Mouse (Mus musculus) testis, adult 2 months (tissue): ENCODE measurements around the gene Tmem214. TPM values are rescaled to one million over a fixed set of nuclear protein-coding genes. Genes with fewer than 3 reads are reported as not detected.
"Not testable (repeated sequence)": the region's sequence is repeated elsewhere in the genome, so short reads cannot be mapped to it uniquely, and the experiment has no call there.

Source experiments
- H3K27ac ChIP-seq: fragments of 200-500 bp; 2 replicates; pipeline ENCODE4 v1.5.1; 2012; ENCODE audit warnings: low read depth, low read length; ENCODE audit not compliant: control insufficient read depth, insufficient read depth
- H3K27me3 ChIP-seq: fragments of 200-500 bp; 2 replicates; pipeline ENCODE4 v1.6.1; 2012; ENCODE audit warnings: mild to moderate bottlenecking, low read length, moderate library complexity; ENCODE audit not compliant: control insufficient read depth, insufficient read depth
- H3K36me3 ChIP-seq: fragments of 200-500 bp; 2 replicates; pipeline ENCODE4 v1.6.1; 2012; ENCODE audit warnings: mild to moderate bottlenecking, low read length; ENCODE audit not compliant: control insufficient read depth, insufficient read depth
- H3K4me1 ChIP-seq: fragments of 200-500 bp; 2 replicates; pipeline ENCODE4 v1.6.1; 2012; ENCODE audit warnings: low read length; ENCODE audit not compliant: control insufficient read depth, insufficient read depth
- H3K4me3 ChIP-seq: fragments of 200-500 bp; 2 replicates; pipeline ENCODE4 v1.5.1; 2012; ENCODE audit warnings: low read depth, mild to moderate bottlenecking, low read length, moderate library complexity, mixed read lengths; ENCODE audit not compliant: control insufficient read depth
- CTCF ChIP-seq: fragments of 200-500 bp; IDR thresholded peaks from 2 replicates; pipeline ENCODE4 v1.5.1; 2012; ENCODE audit warnings: low read depth, mild to moderate bottlenecking, inconsistent platforms, low read length, moderate library complexity; ENCODE audit not compliant: control insufficient read depth, insufficient read depth, insufficient replicate concordance
- POLR2A ChIP-seq: fragments of 200-500 bp; IDR thresholded peaks from 2 replicates; pipeline ENCODE4 v1.6.1; 2012; ENCODE audit warnings: low read depth, mild to moderate bottlenecking, inconsistent platforms, low read length, moderate library complexity; ENCODE audit not compliant: control insufficient read depth
- polyA plus RNA-seq: library from polyadenylated mRNA; depleted of rRNA; stranded (reverse); fragments of >200 nt; gene quantifications from 2 replicates; pipeline ENCODE4 v1.2.3, GENCODE M21; 2012

The Tmem214 gene
- polyA plus RNA-seq, 1 experiment: 126 TPM

GRCm38 (mm10) chr5:30872574-30872973 lies 4.8 kb downstream of the Tmem214 start:
- no peaks in the 10 kb centered on the region; the same call in none of the 2 replicates for H3K36me3 ChIP-seq
- TF ChIP-seq POLR2A (no peak), CTCF (no peak)
- no peak overlapping the region for H3K4me3 ChIP-seq
- H3K27me3 ChIP-seq: no peaks in the 10 kb centered on the region
- H3K27ac ChIP-seq: no peak overlapping the region
- peaks cover 7% of the 10 kb centered on the region for H3K4me1 ChIP-seq

- TF ChIP-seq CTCF (no peak), POLR2A (no peak)
- H3K4me3 ChIP-seq: no peak overlapping the region
- H3K27ac ChIP-seq: no peak overlapping the region
- no peaks in the 10 kb centered on the region; the same call in none of the 2 replicates for H3K36me3 ChIP-seq
- H3K4me1 ChIP-seq: peaks cover under 1% of the 10 kb centered on the region
- H3K27me3 ChIP-seq: no peaks in the 10 kb centered on the region
These were observed 6.6 kb downstream of the Tmem214 start for GRCm38 (mm10) chr5:30874365-30874764.

DNA sequence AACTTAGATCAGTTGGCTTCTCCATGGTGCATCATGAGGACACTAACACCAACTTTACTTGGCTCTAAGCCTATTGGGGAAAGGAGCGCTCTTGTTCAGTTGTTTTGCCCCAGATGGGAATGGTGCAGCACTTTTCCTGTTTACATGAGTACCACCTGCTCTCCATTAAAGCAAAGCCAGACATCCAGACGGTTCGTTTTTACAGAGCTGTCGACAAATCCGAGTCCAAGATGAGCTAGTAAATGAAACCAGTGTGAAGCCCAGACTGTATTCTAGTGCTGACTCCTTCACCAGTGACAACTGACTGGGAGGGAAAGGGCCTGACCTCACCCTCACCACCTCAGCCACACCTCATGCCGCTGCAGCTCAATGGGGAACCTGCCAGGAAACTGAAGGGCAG lies 10.8 kb downstream of the Tmem214 start:
- no peaks in the 10 kb centered on the region for H3K4me1 ChIP-seq
- H3K36me3 ChIP-seq: no peaks in the 10 kb centered on the region; the same call in 1 of the 2 replicates
- H3K4me3 ChIP-seq: no peak overlapping the region
- no peaks in the 10 kb centered on the region for H3K27me3 ChIP-seq
- H3K27ac ChIP-seq: no peak overlapping the region
- no peak for TF ChIP-seq CTCF
- no peak for TF ChIP-seq POLR2A

DNA sequence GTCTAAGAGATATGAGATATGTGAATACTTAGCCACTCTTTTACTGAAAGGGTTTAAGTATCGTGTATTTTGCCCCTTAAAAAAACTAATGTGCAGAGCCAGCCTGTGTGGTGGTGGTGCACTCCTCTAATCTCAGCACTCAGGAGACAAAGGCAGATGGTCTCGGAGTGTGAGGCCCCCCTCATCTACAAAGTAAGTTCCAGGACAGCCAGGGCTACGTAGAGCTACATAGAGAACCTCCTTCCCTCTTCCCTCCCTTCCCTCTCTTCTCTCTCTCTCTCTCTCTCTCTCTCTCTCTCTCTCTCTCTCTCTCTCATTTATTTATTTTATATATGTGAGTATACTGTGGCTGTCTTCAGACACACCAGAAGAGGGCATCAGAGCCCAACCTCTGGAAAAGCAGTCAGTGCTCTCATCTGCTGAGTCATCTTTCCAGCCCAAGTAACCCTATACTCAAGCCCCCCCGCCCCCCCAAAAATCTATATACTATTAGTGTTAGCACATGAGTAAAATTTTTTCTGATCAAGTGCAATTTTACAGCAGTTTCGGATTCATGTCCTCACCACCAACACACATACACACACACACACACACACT lies 11.6 kb downstream of the Tmem214 start:
- Histone ChIP-seq H3K4me1 (no peaks in the 10 kb centered on the region), H3K27me3 (no peaks in the 10 kb centered on the region), H3K36me3 (no peaks in the 10 kb centered on the region; the same call in 1 of the 2 replicates), H3K4me3 (no peak overlapping the region), H3K27ac (no peak overlapping the region)
- TF ChIP-seq CTCF (no peak), POLR2A (no peak)

GRCm38 (mm10) chr5:30881839-30882238 lies 14.0 kb downstream of the Tmem214 start:
- H3K36me3 ChIP-seq, H3K27me3 ChIP-seq, H3K4me3 ChIP-seq: not testable (repeated sequence)

DNA sequence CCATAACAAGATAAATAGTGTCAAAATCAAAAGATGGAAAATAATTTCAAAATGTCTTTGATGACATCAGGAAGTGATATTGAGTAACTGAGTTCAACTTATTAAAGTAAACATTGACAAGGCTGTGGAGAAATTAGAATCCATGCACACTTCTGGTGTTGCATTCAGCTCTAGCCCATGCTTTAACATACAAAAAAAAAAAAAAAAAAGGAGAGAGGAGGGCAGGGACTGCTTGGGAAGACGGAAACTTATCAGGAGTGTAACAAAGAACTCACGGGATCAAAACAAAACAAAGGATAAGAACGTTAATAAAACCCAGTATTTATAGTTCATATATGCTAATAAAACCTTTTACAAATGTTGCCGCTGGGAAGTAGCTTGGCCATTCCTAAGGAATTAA lies 18.4 kb downstream of the Tmem214 start:
- no peak overlapping the region for H3K27ac ChIP-seq

More at GRCm38 (mm10) chr5:30881839-30882238, 14.0 kb downstream of the Tmem214 start:
- H3K4me1 ChIP-seq, H3K27ac ChIP-seq: not testable (repeated sequence)

GRCm38 (mm10) chr5:30886731-30887130 lies 18.9 kb downstream of the Tmem214 start:
- peaks cover 6% of the 10 kb centered on the region for H3K4me1 ChIP-seq
- TF ChIP-seq POLR2A: no peak
- no peak for TF ChIP-seq CTCF
- H3K4me3 ChIP-seq: peak overlapping the region; percentile 100; the same call in 1 of the 2 replicates
- peaks cover 3% of the 10 kb centered on the region for H3K36me3 ChIP-seq
- no peaks in the 10 kb centered on the region for H3K27me3 ChIP-seq
- peak overlapping the region; percentile 17 for H3K27ac ChIP-seq

More for the DNA sequence above, 18.4 kb downstream of the Tmem214 start:
- no peak for TF ChIP-seq POLR2A
- no peak for TF ChIP-seq CTCF
- Histone ChIP-seq H3K36me3 (peaks cover 3% of the 10 kb centered on the region), H3K27me3 (no peaks in the 10 kb centered on the region), H3K4me3 (no peak overlapping the region), H3K4me1 (peaks cover 6% of the 10 kb centered on the region)

- peak overlapping the region; percentile 98 for H3K27ac ChIP-seq
- TF ChIP-seq CTCF (no peak), POLR2A (peak; percentile 50; the same call in 1 of the 2 replicates)
- H3K27me3 ChIP-seq: no peaks in the 10 kb centered on the region
- H3K4me1 ChIP-seq: peaks cover 6% of the 10 kb centered on the region
- peak overlapping the region; percentile 100 for H3K4me3 ChIP-seq
- peaks cover 3% of the 10 kb centered on the region for H3K36me3 ChIP-seq
These were observed 19.5 kb downstream of the Tmem214 start for GRCm38 (mm10) chr5:30887331-30887761.
